Mouse (Mus musculus) stomach, embryonic 15.5 days (tissue): ENCODE data around the gene Tbccd1. TPM values are rescaled to one million over a fixed set of nuclear protein-coding genes. Genes with fewer than 3 reads are reported as not detected.
"Not testable (repeated sequence)": the region's sequence is repeated elsewhere in the genome, so short reads cannot be mapped to it uniquely, and the experiment has no call there.

ENCODE experiments used
- ATAC-seq: fragments of 200-750 bp; cut with Nextera tagmentation; 2 replicates; pipeline ENCODE4 v1.8.0; 2017; ENCODE audit warnings: low read depth, moderate number of reproducible peaks, moderate TSS enrichment; ENCODE audit not compliant: insufficient read depth, low FRiP score
- H3K27ac ChIP-seq: fragments of 300-500 bp; sonication (generic); 2 replicates; pipeline ENCODE4 v1.5.1; 2015; ENCODE audit warnings: mild to moderate bottlenecking, inconsistent platforms
- H3K27me3 ChIP-seq: fragments of 300-500 bp; sonication (generic); replicated peaks from 2 replicates; pipeline ENCODE4 v1.6.1; 2015; ENCODE audit warnings: inconsistent platforms
- H3K36me3 ChIP-seq: fragments of 300-500 bp; sonication (generic); 2 replicates; pipeline ENCODE4 v1.6.1; 2015; ENCODE audit warnings: inconsistent platforms
- H3K4me1 ChIP-seq: fragments of 300-500 bp; sonication (generic); 2 replicates; pipeline ENCODE4 v1.6.1; 2015; ENCODE audit warnings: inconsistent platforms
- H3K4me2 ChIP-seq: fragments of 300-500 bp; sonication (generic); 2 replicates; pipeline ENCODE4 v1.6.1; 2015; ENCODE audit warnings: mild to moderate bottlenecking, inconsistent platforms
- H3K4me3 ChIP-seq: fragments of 300-500 bp; sonication (generic); replicated peaks from 2 replicates; pipeline ENCODE4 v1.5.1; 2015; ENCODE audit warnings: inconsistent platforms
- H3K9ac ChIP-seq: fragments of 300-500 bp; sonication (generic); 2 replicates; pipeline ENCODE4 v1.6.1; 2015; ENCODE audit warnings: inconsistent platforms
- H3K9me3 ChIP-seq: fragments of 300-500 bp; sonication (generic); 2 replicates; pipeline ENCODE4 v1.6.1; 2016; ENCODE audit warnings: inconsistent platforms
- WGBS: fragments of 180-500 bp; shearing (Covaris S2); methylation state at CpG from one replicate; pipeline ENCODE4 v1.1.7; 2015; 5-methylcytosine and 5-hydroxymethylcytosine counted together
- polyA plus RNA-seq: library from polyadenylated mRNA; unstranded; fragments of >200 nt; fragmentation: Nextera tagmentation; extraction: Ambion mirVana; gene quantifications from 2 replicates; pipeline ENCODE4 v1.2.1, GENCODE M21; 2015

Tbccd1 gene
- polyA plus RNA-seq, 1 experiment from 2014 or later = 32.3 TPM

- 57% methylated on average over 5 of the region's 5 CpGs for WGBS
Observed at GRCm38 (mm10) chr16:22800849-22801109, 56.7 kb downstream of the Tbccd1 start.

GRCm38 (mm10) chr16:22800026-22800848 is 57.2 kb downstream of the Tbccd1 start:
- H3K4me1 ChIP-seq = no peaks in the 10 kb centered on the region
- no peak for ATAC-seq
- no peak overlapping the region for H3K27ac ChIP-seq
- no peaks in the 10 kb centered on the region for H3K36me3 ChIP-seq
- H3K9me3 ChIP-seq = no peaks in the 10 kb centered on the region
- H3K9ac ChIP-seq = no peak overlapping the region
- no peaks in the 10 kb centered on the region for H3K27me3 ChIP-seq
- H3K4me2 ChIP-seq = no peak overlapping the region
- WGBS = 69% methylated on average over 6 of the region's 6 CpGs
- no peak overlapping the region for H3K4me3 ChIP-seq

More at GRCm38 (mm10) chr16:22800849-22801109, 56.7 kb downstream of the Tbccd1 start:
- H3K9me3 ChIP-seq = no peaks in the 10 kb centered on the region
- H3K4me1 ChIP-seq = no peaks in the 10 kb centered on the region
- ATAC-seq = no peak
- no peaks in the 10 kb centered on the region for H3K27me3 ChIP-seq
- H3K4me2 ChIP-seq = no peak overlapping the region
- no peaks in the 10 kb centered on the region for H3K36me3 ChIP-seq
- H3K4me3 ChIP-seq = no peak overlapping the region
- no peak overlapping the region for H3K9ac ChIP-seq
- no peak overlapping the region for H3K27ac ChIP-seq

- no peaks in the 10 kb centered on the region for H3K27me3 ChIP-seq
- no peak overlapping the region for H3K4me3 ChIP-seq
- no peaks in the 10 kb centered on the region for H3K36me3 ChIP-seq
- no peak overlapping the region for H3K27ac ChIP-seq
- no peak overlapping the region for H3K4me2 ChIP-seq
- H3K9ac ChIP-seq = no peak overlapping the region
- no peaks in the 10 kb centered on the region for H3K9me3 ChIP-seq
- WGBS = 84% methylated on average over 3 of the region's 3 CpGs
- H3K4me1 ChIP-seq = no peaks in the 10 kb centered on the region
- ATAC-seq = no peak
Observed at GRCm38 (mm10) chr16:22798520-22798919, 58.9 kb downstream of the Tbccd1 start.

GRCm38 (mm10) chr16:22797521-22797920 is 59.9 kb downstream of the Tbccd1 start:
- Histone ChIP-seq H3K9ac (no peak overlapping the region), H3K4me1 (no peaks in the 10 kb centered on the region), H3K27me3 (no peaks in the 10 kb centered on the region), H3K4me3 (no peak overlapping the region), H3K9me3 (no peaks in the 10 kb centered on the region), H3K36me3 (no peaks in the 10 kb centered on the region), H3K27ac (no peak overlapping the region), H3K4me2 (no peak overlapping the region)
- WGBS = 74% methylated on average over 5 of the region's 5 CpGs
- ATAC-seq = no peak

- Histone ChIP-seq H3K27me3 (no peaks in the 10 kb centered on the region), H3K36me3 (no peaks in the 10 kb centered on the region), H3K4me3 (no peak overlapping the region), H3K4me1 (0 out of 2 replicates have a peak, but pooled peaks cover 4% of the 10 kb centered on the region), H3K4me2 (no peak overlapping the region), H3K9ac (no peak overlapping the region), H3K9me3 (no peaks in the 10 kb centered on the region), H3K27ac (no peak overlapping the region)
- WGBS = 79% methylated on average over 3 of the region's 3 CpGs
- no peak for ATAC-seq
Observed at GRCm38 (mm10) chr16:22795497-22795896, 62.0 kb downstream of the Tbccd1 start.

GRCm38 (mm10) chr16:22791235-22791634 is 66.2 kb downstream of the Tbccd1 start:
- 26% methylated on average over 2 of the region's 2 CpGs for WGBS
- ATAC-seq = no peak
- Histone ChIP-seq H3K9me3 (no peaks in the 10 kb centered on the region), H3K27ac (no peak overlapping the region), H3K9ac (no peak overlapping the region), H3K4me1 (0 out of 2 replicates have a peak, but pooled peaks cover 4% of the 10 kb centered on the region), H3K4me2 (no peak overlapping the region), H3K36me3 (no peaks in the 10 kb centered on the region), H3K27me3 (no peaks in the 10 kb centered on the region), H3K4me3 (no peak overlapping the region)

- Histone ChIP-seq H3K4me2 (peak overlapping the region; percentile 19; the same call in 1 of the 2 replicates), H3K9me3 (no peaks in the 10 kb centered on the region), H3K9ac (no peak overlapping the region), H3K4me3 (no peak overlapping the region), H3K36me3 (no peaks in the 10 kb centered on the region), H3K27ac (no peak overlapping the region), H3K27me3 (no peaks in the 10 kb centered on the region), H3K4me1 (0 out of 2 replicates have a peak, but pooled peaks cover 4% of the 10 kb centered on the region)
- 30% methylated on average over 10 of the region's 10 CpGs for WGBS
- ATAC-seq = no peak
Observed at GRCm38 (mm10) chr16:22789908-22790367, 67.5 kb downstream of the Tbccd1 start.

GRCm38 (mm10) chr16:22782686-22783085 is 74.8 kb downstream of the Tbccd1 start:
- Histone ChIP-seq H3K36me3 (no peaks in the 10 kb centered on the region), H3K9ac (no peak overlapping the region), H3K4me1 (no peaks in the 10 kb centered on the region), H3K9me3 (no peaks in the 10 kb centered on the region), H3K4me2 (no peak overlapping the region), H3K4me3 (no peak overlapping the region), H3K27ac (no peak overlapping the region), H3K27me3 (no peaks in the 10 kb centered on the region)
- WGBS = 79% methylated on average over 5 of the region's 5 CpGs
- no peak for ATAC-seq

- Histone ChIP-seq H3K36me3 (no peaks in the 10 kb centered on the region), H3K27ac (no peak overlapping the region), H3K4me3 (no peak overlapping the region), H3K27me3 (no peaks in the 10 kb centered on the region), H3K4me1 (no peaks in the 10 kb centered on the region), H3K4me2 (no peak overlapping the region), H3K9me3 (no peaks in the 10 kb centered on the region), H3K9ac (no peak overlapping the region)
- no peak for ATAC-seq
- 86% methylated on average over 3 of the region's 3 CpGs for WGBS
Observed at GRCm38 (mm10) chr16:22779228-22779835, 78.1 kb downstream of the Tbccd1 start.

- H3K9ac ChIP-seq, H3K4me3 ChIP-seq, H3K27ac ChIP-seq, H3K36me3 ChIP-seq, H3K4me2 ChIP-seq, ATAC-seq, H3K9me3 ChIP-seq, H3K4me1 ChIP-seq, H3K27me3 ChIP-seq: not testable (repeated sequence)
- 89% methylated on average over 12 of the region's 12 CpGs for WGBS
Observed at GRCm38 (mm10) chr16:22778296-22778695, 79.2 kb downstream of the Tbccd1 start.

- Histone ChIP-seq H3K9ac (no peak overlapping the region), H3K27ac (no peak overlapping the region), H3K9me3 (no peaks in the 10 kb centered on the region), H3K36me3 (no peaks in the 10 kb centered on the region), H3K4me1 (no peaks in the 10 kb centered on the region), H3K27me3 (no peaks in the 10 kb centered on the region), H3K4me3 (no peak overlapping the region), H3K4me2 (no peak overlapping the region)
- no peak for ATAC-seq
- WGBS = 74% methylated on average over 5 of the region's 5 CpGs
Observed at GRCm38 (mm10) chr16:22775471-22775985, 81.9 kb downstream of the Tbccd1 start.

GRCm38 (mm10) chr16:22768661-22769060 is 88.8 kb downstream of the Tbccd1 start:
- Histone ChIP-seq H3K27me3 (no peaks in the 10 kb centered on the region), H3K4me2 (no peak overlapping the region), H3K4me3 (no peak overlapping the region), H3K9ac (no peak overlapping the region), H3K36me3 (no peaks in the 10 kb centered on the region), H3K4me1 (no peaks in the 10 kb centered on the region), H3K27ac (no peak overlapping the region), H3K9me3 (no peaks in the 10 kb centered on the region)
- no peak for ATAC-seq
- 68% methylated on average over 8 of the region's 8 CpGs for WGBS
